Mouse (Mus musculus) retina, adult 2 months (tissue): ENCODE data around the gene Fndc3a.

Experiments
- DNase-seq: peaks from one replicate; pipeline ENCODE4 v3.0.0-alpha.2; 2012; ENCODE audit warnings: low read depth, low spot score

Fndc3a gene

GRCm38 (mm10) chr14:72671911-72672310 is 37.9 kb downstream of the Fndc3a start:
- DNase-seq, result no peak

DNA sequence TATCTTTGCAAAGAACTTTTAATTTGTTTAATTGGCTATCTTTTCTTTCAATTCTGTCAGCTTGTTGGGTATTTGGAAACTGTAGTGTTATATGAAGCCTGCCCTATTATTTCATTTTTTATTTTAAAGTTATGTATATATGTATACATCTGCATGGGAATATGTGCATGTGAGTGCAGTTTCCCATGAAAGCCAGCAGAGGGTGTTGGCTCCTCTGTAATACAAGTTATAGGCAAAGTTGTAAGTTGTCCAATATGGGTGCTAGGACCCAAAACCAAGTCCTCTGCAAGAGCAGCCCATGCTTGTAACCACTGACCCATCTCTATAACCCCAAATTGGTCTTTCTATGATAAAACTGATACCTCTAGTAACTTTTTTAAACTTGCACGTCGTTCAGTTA is 38.8 kb downstream of the Fndc3a start:
- no peak for DNase-seq

GRCm38 (mm10) chr14:72649268-72649667 is 60.5 kb downstream of the Fndc3a start:
- DNase-seq, result no peak

GRCm38 (mm10) chr14:72645512-72645911 is 64.3 kb downstream of the Fndc3a start:
- DNase-seq, result no peak

GRCm38 (mm10) chr14:72644620-72645019 is 65.2 kb downstream of the Fndc3a start:
- DNase-seq, result no peak

GRCm38 (mm10) chr14:72638507-72638906 is 71.3 kb downstream of the Fndc3a start:
- DNase-seq, result no peak

- DNase-seq, result no peak
These were observed 76.2 kb downstream of the Fndc3a start for GRCm38 (mm10) chr14:72633571-72633970.

- no peak for DNase-seq
These were observed 84.4 kb downstream of the Fndc3a start for GRCm38 (mm10) chr14:72625411-72625810.

GRCm38 (mm10) chr14:72604077-72604476 is 105.7 kb downstream of the Fndc3a start:
- no peak for DNase-seq

- DNase-seq, result no peak
These were observed 106.6 kb downstream of the Fndc3a start for GRCm38 (mm10) chr14:72603194-72603521.

- DNase-seq, result peak; percentile 57
These were observed 107.1 kb downstream of the Fndc3a start for GRCm38 (mm10) chr14:72602521-72603193.

- DNase-seq, result no peak
These were observed 108.2 kb downstream of the Fndc3a start for GRCm38 (mm10) chr14:72601381-72602305.

DNA sequence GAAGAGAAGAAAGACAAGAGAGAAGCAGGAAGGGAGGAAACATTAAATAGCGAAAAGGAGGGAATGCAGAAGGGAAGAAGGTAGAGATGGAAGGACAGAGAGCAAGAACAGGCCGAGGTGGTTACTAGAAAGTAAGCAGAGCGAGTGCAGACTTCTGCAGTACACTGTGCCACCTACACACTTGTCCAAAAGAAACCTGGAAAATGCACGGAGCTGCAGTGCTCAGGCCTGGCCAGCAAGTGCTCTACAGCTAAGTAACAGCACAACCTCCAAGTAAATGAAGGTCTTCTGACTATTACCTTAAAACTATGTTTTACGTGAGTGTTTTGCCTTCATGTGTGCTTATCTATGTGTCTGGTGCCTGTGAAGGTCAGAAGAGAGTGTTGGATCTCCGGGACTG is 109.4 kb downstream of the Fndc3a start:
- DNase-seq, result no peak

- DNase-seq, result no peak
These were observed 110.6 kb downstream of the Fndc3a start for GRCm38 (mm10) chr14:72598976-72599740.

- DNase-seq, result no peak
These were observed 115.6 kb downstream of the Fndc3a start for GRCm38 (mm10) chr14:72594191-72594590.

DNA sequence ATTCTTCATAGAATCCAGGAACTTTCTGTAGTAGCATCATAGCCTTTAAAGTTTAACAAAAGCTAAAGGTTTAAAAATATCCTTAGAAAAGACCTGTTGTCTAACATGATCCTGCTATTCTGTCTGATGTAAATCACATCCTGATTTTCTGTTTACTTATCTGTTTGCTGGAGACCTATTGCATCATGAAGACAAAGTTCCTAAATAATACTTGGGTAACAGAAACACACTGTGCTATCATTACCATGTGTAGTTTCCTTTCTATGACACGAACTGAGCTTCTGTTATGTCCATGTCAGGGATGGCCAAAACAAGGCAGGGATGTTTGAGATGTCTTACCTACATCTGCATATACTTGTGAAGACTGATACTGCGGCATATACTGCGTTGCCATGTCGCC is 120.4 kb downstream of the Fndc3a start:
- no peak for DNase-seq

- no peak for DNase-seq
These were observed 126.8 kb downstream of the Fndc3a start for GRCm38 (mm10) chr14:72582979-72583378.

DNA sequence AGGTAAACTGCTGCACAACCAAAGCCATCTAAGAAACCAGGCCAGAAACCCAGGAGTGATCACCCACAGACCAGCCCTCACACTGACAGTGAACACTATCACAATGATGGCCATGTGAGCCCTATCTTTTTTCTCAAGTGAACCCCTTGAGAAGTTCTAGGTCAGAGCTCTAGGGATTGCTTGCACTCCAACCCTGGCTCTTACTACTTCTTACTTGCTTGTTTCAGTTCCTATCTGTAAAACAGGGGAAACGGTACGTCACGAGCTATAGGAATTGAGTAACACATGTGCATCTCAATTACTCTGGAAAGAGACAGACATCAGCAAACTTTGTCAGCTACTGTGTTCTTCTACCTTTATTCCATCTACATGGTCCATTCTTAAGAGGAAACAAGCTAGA is 128.8 kb downstream of the Fndc3a start:
- no peak for DNase-seq

DNA sequence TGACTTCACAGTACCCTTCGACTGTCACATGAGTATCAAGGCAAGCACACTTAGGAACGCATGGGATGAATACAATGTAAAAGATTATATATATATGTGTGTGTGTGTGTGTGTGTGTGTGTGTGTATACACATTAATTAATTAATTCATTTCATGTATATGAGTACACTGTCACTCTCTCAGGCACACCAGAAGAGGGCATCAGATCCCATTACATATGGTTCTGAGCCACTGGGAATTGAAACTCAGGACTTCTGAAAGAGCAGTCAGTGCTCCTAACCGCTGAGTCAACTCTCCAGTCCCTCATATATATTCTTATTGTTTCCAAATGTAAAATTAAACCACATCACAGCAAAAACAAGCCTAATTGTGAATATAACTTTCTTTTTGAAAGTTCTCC is 133.5 kb downstream of the Fndc3a start:
- DNase-seq, result no peak

- DNase-seq, result no peak
These were observed 145.9 kb downstream of the Fndc3a start for GRCm38 (mm10) chr14:72563941-72564340.

GRCm38 (mm10) chr14:72558795-72559194 is 151.0 kb downstream of the Fndc3a start:
- no peak for DNase-seq

- DNase-seq, result no peak
These were observed 154.0 kb downstream of the Fndc3a start for GRCm38 (mm10) chr14:72555846-72556245.
